Mouse (Mus musculus) brain, embryonic 14.5 days (tissue): ENCODE results near the gene Pik3cb.

ENCODE experiments used
- CTCF ChIP-seq: fragments of 200-500 bp; IDR thresholded peaks from 2 replicates; pipeline ENCODE4 v1.5.1; 2012; ENCODE audit warnings: inconsistent platforms, mild to moderate bottlenecking, moderate library complexity, borderline replicate concordance; ENCODE audit not compliant: insufficient read depth, insufficient read length; ENCODE audit errors: extremely low read depth
- POLR2A ChIP-seq: fragments of 200-500 bp; IDR thresholded peaks from 2 replicates; pipeline ENCODE4 v1.6.1; 2012; ENCODE audit warnings: mild to moderate bottlenecking, inconsistent platforms, borderline replicate concordance; ENCODE audit not compliant: poor library complexity, insufficient read depth, insufficient read length, severe bottlenecking; ENCODE audit errors: extremely low read depth

DNA sequence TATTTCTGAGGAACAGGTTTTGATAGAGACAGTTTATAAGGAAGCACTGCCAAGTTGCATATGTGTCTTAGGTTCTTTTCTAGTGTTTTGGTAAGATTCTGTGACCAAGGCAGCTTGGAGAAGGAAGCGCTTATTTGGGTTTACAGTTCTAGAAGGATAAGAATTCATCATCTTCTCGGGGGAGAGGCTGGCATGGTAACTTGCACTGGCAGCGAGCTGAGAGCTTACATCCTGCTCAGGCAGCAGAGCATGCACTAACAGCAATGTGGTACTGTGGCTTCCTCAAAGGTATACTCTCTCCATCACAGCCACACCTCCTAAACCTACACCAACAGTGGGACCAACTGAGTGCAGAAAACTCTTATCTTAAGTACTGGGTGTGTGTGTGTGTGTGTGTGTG, 123.7 kb downstream of the Pik3cb start:
- TF ChIP-seq POLR2A (no peak), CTCF (no peak)
